Mouse (Mus musculus) gastrocnemius, postnatal 10 days (tissue): ENCODE measurements around the gene Zbtb21. TPM values are rescaled to one million over a fixed set of nuclear protein-coding genes. Genes with fewer than 3 reads are reported as not detected.
"Not testable (repeated sequence)": the region's sequence is repeated elsewhere in the genome, so short reads cannot be mapped to it uniquely, and the experiment has no call there.

Source experiments
- DNase-seq: peaks from one replicate; pipeline ENCODE4 v3.0.0; 2021; ENCODE audit warnings: mixed read lengths
- total RNA-seq, 2 experiments: library from RNA; stranded (reverse); gene quantifications; 2 replicates each; pipeline ENCODE4 v1.2.3; 2021

The Zbtb21 gene
- total RNA-seq, 2 experiments from 2014 or later = 7.9 to 10.4 TPM

- DNase-seq = no peak
These were observed 13.6 kb downstream of the Zbtb21 start for GRCm38 (mm10) chr16:97948836-97949235.

- DNase-seq = not testable (repeated sequence)
These were observed 15.4 kb downstream of the Zbtb21 start for GRCm38 (mm10) chr16:97946993-97947392.

- no peak for DNase-seq
These were observed 20.6 kb downstream of the Zbtb21 start for GRCm38 (mm10) chr16:97941844-97942243.

- no peak for DNase-seq
These were observed 21.9 kb downstream of the Zbtb21 start for GRCm38 (mm10) chr16:97940471-97940973.

GRCm38 (mm10) chr16:97935815-97936214 lies 26.6 kb downstream of the Zbtb21 start:
- DNase-seq = no peak

- no peak for DNase-seq
These were observed 32.2 kb downstream of the Zbtb21 start for GRCm38 (mm10) chr16:97930231-97930630.

- DNase-seq = no peak
These were observed 32.9 kb downstream of the Zbtb21 start for GRCm38 (mm10) chr16:97929520-97929919.

GRCm38 (mm10) chr16:97927331-97927938 lies 35.0 kb downstream of the Zbtb21 start:
- no peak for DNase-seq

GRCm38 (mm10) chr16:97926381-97926780 lies 36.0 kb downstream of the Zbtb21 start:
- no peak for DNase-seq

- no peak for DNase-seq
These were observed 36.7 kb downstream of the Zbtb21 start for GRCm38 (mm10) chr16:97925760-97926159.

GRCm38 (mm10) chr16:97923700-97924099 lies 38.7 kb downstream of the Zbtb21 start:
- DNase-seq = no peak

- DNase-seq = no peak
These were observed 39.7 kb downstream of the Zbtb21 start for GRCm38 (mm10) chr16:97922779-97923126.

- DNase-seq = peak; percentile 86
These were observed 40.3 kb downstream of the Zbtb21 start for GRCm38 (mm10) chr16:97921961-97922778.

- no peak for DNase-seq
These were observed 41.8 kb downstream of the Zbtb21 start for GRCm38 (mm10) chr16:97920621-97921020.

- DNase-seq = no peak
These were observed 42.6 kb downstream of the Zbtb21 start for GRCm38 (mm10) chr16:97919793-97920192.

GRCm38 (mm10) chr16:97912873-97913272 lies 49.5 kb downstream of the Zbtb21 start:
- no peak for DNase-seq

- no peak for DNase-seq
These were observed 53.1 kb downstream of the Zbtb21 start for GRCm38 (mm10) chr16:97909356-97909755.

- no peak for DNase-seq
These were observed 54.9 kb downstream of the Zbtb21 start for GRCm38 (mm10) chr16:97907496-97907895.

GRCm38 (mm10) chr16:97906337-97906736 lies 56.1 kb downstream of the Zbtb21 start:
- no peak for DNase-seq

GRCm38 (mm10) chr16:97905449-97905991 lies 56.9 kb downstream of the Zbtb21 start:
- DNase-seq = no peak

- DNase-seq = no peak
These were observed 58.4 kb downstream of the Zbtb21 start for GRCm38 (mm10) chr16:97904035-97904434.

- DNase-seq = peak; percentile 24
These were observed 64.9 kb downstream of the Zbtb21 start for GRCm38 (mm10) chr16:97897346-97898024.
